Mouse (Mus musculus) embryonic facial prominence, embryonic 14.5 days (tissue): Measurements from ENCODE around the gene Mrpl1. TPM values are rescaled to one million over a fixed set of nuclear protein-coding genes. Genes with fewer than 3 reads are reported as not detected.

ENCODE experiments used
- ATAC-seq: fragments of 200-750 bp; cut with Nextera tagmentation; 2 replicates; pipeline ENCODE4 v1.8.0; 2017; ENCODE audit warnings: low read depth, moderate number of reproducible peaks, moderate TSS enrichment
- DNase-seq: peaks from one replicate; pipeline ENCODE4 v3.0.0-alpha.2; 2015; ENCODE audit warnings: low spot score
- H3K27ac ChIP-seq: fragments of 300-500 bp; sonication (generic); replicated peaks from 2 replicates; pipeline ENCODE4 v1.5.1; 2014; ENCODE audit warnings: low read depth, mild to moderate bottlenecking, low read length, moderate library complexity
- H3K27me3 ChIP-seq: fragments of 300-500 bp; sonication (generic); replicated peaks from 2 replicates; pipeline ENCODE4 v1.6.1; 2014; ENCODE audit warnings: low read length; ENCODE audit not compliant: control insufficient read depth, insufficient read depth
- H3K36me3 ChIP-seq: fragments of 300-500 bp; sonication (generic); 2 replicates; pipeline ENCODE4 v1.6.1; 2014; ENCODE audit warnings: low read length, mixed read lengths; ENCODE audit not compliant: control insufficient read depth, insufficient read depth
- H3K4me1 ChIP-seq: fragments of 300-500 bp; sonication (generic); 2 replicates; pipeline ENCODE4 v1.6.1; 2014; ENCODE audit warnings: antibody characterized with exemption, low read length; ENCODE audit not compliant: control insufficient read depth, insufficient read depth
- H3K4me2 ChIP-seq: fragments of 300-500 bp; sonication (generic); 2 replicates; pipeline ENCODE4 v1.6.1; 2014; ENCODE audit warnings: low read depth, mild to moderate bottlenecking, low read length, moderate library complexity, mixed read lengths
- H3K4me3 ChIP-seq: fragments of 300-500 bp; sonication (generic); 2 replicates; pipeline ENCODE4 v1.5.1; 2014; ENCODE audit warnings: low read depth, mild to moderate bottlenecking, low read length
- H3K9ac ChIP-seq: fragments of 300-500 bp; sonication (generic); 2 replicates; pipeline ENCODE4 v1.6.1; 2014; ENCODE audit warnings: low read depth, mild to moderate bottlenecking, low read length, moderate library complexity, mixed read lengths
- H3K9me3 ChIP-seq: fragments of 300-500 bp; sonication (generic); 2 replicates; pipeline ENCODE4 v1.6.1; 2016; ENCODE audit warnings: low read length; ENCODE audit not compliant: control insufficient read depth
- WGBS: fragments of 180-500 bp; shearing (Covaris S2); extraction: QIAGEN DNeasy Blood & Tissue Kit; methylation state at CpG from one replicate; pipeline ENCODE4 v1.1.7; 2014; 5-methylcytosine and 5-hydroxymethylcytosine counted together
- polyA plus RNA-seq: library from polyadenylated mRNA; unstranded; fragments of >200 nt; fragmentation: Nextera tagmentation; extraction: Ambion mirVana; gene quantifications from 2 replicates; pipeline ENCODE4 v1.2.1, GENCODE M21; 2014

The Mrpl1 gene
- 18.6 and 19.0 TPM in 2 replicates for polyA plus RNA-seq

DNA sequence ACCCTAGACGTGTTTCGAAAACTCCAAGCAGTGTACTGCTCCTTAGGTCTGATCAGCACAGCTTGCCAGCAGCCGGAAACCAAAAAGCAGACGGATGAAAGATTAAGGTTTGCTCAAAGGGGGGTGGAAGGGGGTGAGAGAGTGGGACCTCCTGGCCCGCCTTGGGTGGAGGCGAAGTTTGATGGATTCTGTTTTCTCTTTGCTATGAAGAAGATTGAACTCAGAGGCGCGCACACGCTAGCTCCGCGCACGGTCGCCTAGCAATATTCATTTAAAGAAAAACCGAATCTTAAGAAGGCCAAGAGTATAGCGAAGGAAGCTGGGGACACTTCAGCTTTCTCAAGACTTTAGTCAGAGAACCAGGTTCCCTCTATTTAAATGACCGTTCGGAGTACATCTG lies at the start of gene Mrpl1:
Mrpl1 (plus strand) TSS at position 35 of the 400 bp plus-strand sequence.
- no peaks in the 10 kb centered on the region for H3K9me3 ChIP-seq
- H3K4me1 ChIP-seq = peaks cover 18% of the 10 kb centered on the region
- H3K4me3 ChIP-seq = peak within 1 kb of the TSS; percentile 65
- peaks cover 8% of the 10 kb centered on the region for H3K36me3 ChIP-seq
- H3K4me2 ChIP-seq = peak within 1 kb of the TSS; percentile 73
- H3K27me3 ChIP-seq = no peaks in the 10 kb centered on the region
- DNase-seq (peak; percentile 49), ATAC-seq (peak; percentile 48)
- H3K9ac ChIP-seq = peak within 1 kb of the TSS; percentile 73
- peak within 1 kb of the TSS; percentile 83 for H3K27ac ChIP-seq
- WGBS = 1% methylated on average over 17 of the region's 17 CpGs

- 0% methylated on average over 24 of the region's 50 CpGs for WGBS
- H3K27me3 ChIP-seq = no peaks in the 10 kb centered on the region
- H3K4me2 ChIP-seq = peak overlapping the region; percentile 77
- H3K9ac ChIP-seq = peak overlapping the region; percentile 98
- DNase-seq = peak; percentile 54
- peak overlapping the region; percentile 94 for H3K4me3 ChIP-seq
- ATAC-seq = no peak
- H3K36me3 ChIP-seq = no peaks in the 10 kb centered on the region
- no peaks in the 10 kb centered on the region for H3K9me3 ChIP-seq
- H3K4me1 ChIP-seq = peaks cover 9% of the 10 kb centered on the region; the same call in 1 of the 2 replicates
- peak overlapping the region; percentile 98 for H3K27ac ChIP-seq
These were observed 48.6 kb upstream of the Mrpl1 start for GRCm38 (mm10) chr5:96160467-96161262.

GRCm38 (mm10) chr5:96161263-96161577 lies 48.1 kb upstream of the Mrpl1 start:
- peak overlapping the region; percentile 94 for H3K4me3 ChIP-seq
- DNase-seq (peak; percentile 33), ATAC-seq (peak; percentile 11)
- no peaks in the 10 kb centered on the region for H3K27me3 ChIP-seq
- H3K9me3 ChIP-seq = no peaks in the 10 kb centered on the region
- peaks cover 9% of the 10 kb centered on the region; the same call in 1 of the 2 replicates for H3K4me1 ChIP-seq
- peak overlapping the region; percentile 98 for H3K9ac ChIP-seq
- H3K4me2 ChIP-seq = peak overlapping the region; percentile 77
- WGBS = 0% methylated on average over 16 of the region's 45 CpGs
- H3K36me3 ChIP-seq = no peaks in the 10 kb centered on the region
- H3K27ac ChIP-seq = peak overlapping the region; percentile 98

DNA sequence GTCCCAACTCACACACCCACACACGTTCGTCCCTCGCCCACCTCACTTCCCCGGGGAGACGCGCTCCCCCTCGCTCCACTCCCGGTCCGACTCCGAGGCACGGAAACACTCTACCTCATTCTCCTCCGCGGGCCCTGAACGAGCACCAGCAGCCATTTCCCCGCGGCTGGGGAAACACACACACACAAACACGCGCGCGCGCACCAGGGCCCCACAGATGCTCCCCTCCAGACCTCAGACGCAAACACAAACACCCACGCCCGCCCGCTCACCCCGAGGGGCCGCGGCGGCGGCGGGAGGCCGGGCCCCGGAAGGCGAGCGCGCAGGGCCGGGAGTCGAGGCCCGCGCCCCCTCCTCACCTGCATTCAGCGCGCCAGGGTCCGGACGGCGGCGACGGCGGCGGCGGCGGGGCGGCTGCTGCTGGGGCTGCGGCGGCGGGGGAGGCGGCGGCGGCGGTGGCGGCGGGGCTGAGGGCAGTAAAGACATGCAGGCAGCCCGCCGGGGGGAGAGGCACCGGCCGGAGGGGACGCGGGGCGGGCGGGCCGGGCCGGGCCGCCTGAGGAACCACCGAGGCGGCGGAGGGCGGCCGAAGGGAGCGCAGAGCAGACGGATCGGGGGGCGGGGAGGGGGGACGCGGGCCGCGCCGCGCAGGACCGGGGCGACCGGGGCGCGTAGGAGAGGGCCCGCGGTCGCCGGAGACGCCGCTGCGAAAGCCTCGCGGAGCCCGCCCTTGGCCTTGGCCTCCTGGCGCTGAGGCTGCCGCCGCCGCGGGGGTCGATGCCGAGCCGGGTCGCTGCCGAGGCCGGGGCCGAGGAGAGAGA lies 47.5 kb upstream of the Mrpl1 start:
- DNase-seq = peak; percentile 39
- peak overlapping the region; percentile 77 for H3K4me2 ChIP-seq
- under 1% methylated on average over 59 of the region's 114 CpGs for whole genome bisulfite sequencing

DNA sequence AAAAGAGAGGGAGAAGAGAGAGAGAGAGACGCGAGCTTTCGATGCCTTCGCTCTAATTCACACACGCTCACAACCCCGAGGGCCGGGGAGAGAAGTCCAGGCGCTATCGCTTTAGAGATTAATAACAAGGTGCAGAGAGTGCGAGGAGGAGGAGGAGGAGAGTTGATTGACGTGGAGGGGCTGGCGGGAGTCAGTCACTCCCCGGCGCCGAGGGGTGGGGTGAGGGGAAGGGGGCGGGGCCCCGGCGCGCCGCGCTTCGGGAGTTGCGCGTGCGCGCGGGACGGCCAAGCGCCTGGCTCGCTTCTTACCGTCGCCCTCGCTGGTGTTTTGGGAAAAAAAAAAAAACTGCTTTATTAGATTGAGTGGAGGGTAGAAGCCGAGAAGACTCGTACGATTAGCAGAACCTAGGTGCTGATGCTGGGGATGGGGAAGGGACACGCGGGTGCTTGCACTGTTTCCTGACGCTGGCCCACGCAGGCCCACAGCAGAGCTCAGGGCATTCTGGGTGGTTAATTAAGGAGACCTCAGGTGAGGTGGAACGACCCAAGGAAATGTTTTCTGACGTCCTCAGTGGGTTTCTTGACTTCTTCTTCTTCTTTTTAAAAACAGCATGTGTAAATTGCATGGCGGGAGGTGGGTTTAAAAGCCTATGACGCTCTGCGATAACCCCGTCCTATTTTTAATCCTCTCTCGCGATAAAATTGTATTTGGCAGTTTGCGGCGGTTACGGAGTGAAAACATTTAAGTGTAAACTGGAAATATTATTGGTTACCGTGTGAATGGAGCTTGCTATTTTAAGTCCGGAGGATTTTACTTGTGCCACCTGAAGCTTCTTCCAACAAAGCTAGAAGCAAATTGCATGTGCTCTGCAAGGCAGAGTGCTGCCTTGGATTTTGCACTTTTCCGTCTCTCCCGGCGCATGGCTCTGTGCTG lies 46.6 kb upstream of the Mrpl1 start:
- WGBS = under 1% methylated on average over 39 of the region's 56 CpGs
- Histone ChIP-seq H3K9me3 (peaks cover 3% of the 10 kb centered on the region; the same call in 1 of the 2 replicates), H3K4me1 (peaks cover 9% of the 10 kb centered on the region; the same call in 1 of the 2 replicates), H3K9ac (peak overlapping the region; percentile 98), H3K4me3 (peak overlapping the region; percentile 94), H3K4me2 (peak overlapping the region; percentile 77), H3K36me3 (no peaks in the 10 kb centered on the region), H3K27me3 (no peaks in the 10 kb centered on the region), H3K27ac (peak overlapping the region; percentile 98)
- ATAC-seq (peak; percentile 89), DNase-seq (peak; percentile 96)

More for the DNA sequence above, 47.5 kb upstream of the Mrpl1 start:
- Histone ChIP-seq H3K9ac (peak overlapping the region; percentile 98), H3K27ac (peak overlapping the region; percentile 98), H3K9me3 (peaks cover 2% of the 10 kb centered on the region; the same call in 1 of the 2 replicates), H3K36me3 (no peaks in the 10 kb centered on the region), H3K4me3 (peak overlapping the region; percentile 94), H3K4me1 (peaks cover 9% of the 10 kb centered on the region; the same call in 1 of the 2 replicates), H3K27me3 (no peaks in the 10 kb centered on the region)
- peak; percentile 38 for ATAC-seq

DNA sequence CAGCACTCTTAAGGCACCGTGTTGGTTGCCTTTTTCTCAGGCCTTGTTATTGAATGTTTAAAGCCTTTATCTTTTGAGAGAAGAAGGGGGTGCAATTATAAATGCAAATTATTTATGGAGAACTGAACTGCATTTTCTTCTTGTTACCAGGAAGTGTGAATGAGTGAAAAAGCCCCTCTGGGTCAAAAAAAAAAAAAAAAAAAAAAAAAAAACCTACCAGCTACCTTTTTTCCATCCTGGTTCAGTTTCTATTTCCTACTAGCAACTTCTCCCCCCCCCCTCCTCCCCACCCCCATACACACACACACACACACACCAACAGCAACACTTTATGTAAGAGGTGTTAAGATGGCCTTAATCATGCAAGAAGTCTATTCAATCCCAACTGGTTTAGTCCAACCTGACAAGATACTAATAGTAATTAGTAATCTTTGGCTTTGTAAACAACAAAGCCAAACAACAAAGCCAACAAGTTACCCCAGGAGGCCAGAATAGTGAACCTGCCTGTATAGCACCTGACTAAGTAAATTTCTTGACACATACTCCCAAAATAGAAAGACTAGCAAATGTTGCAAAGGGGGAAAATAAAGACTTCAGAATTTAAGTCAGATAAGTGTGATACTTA lies 45.8 kb upstream of the Mrpl1 start:
- no peak for ATAC-seq
- peak overlapping the region; percentile 98 for H3K27ac ChIP-seq
- peak overlapping the region; percentile 77 for H3K4me2 ChIP-seq
- no peaks in the 10 kb centered on the region for H3K36me3 ChIP-seq
- H3K4me3 ChIP-seq = peak overlapping the region; percentile 94
- peak overlapping the region; percentile 98 for H3K9ac ChIP-seq
- peaks cover 3% of the 10 kb centered on the region; the same call in 1 of the 2 replicates for H3K9me3 ChIP-seq
- DNase-seq = no peak
- H3K27me3 ChIP-seq = no peaks in the 10 kb centered on the region
- 3% methylated on average over 1 of the region's 1 CpGs for WGBS
- peaks cover 9% of the 10 kb centered on the region; the same call in 1 of the 2 replicates for H3K4me1 ChIP-seq

DNA sequence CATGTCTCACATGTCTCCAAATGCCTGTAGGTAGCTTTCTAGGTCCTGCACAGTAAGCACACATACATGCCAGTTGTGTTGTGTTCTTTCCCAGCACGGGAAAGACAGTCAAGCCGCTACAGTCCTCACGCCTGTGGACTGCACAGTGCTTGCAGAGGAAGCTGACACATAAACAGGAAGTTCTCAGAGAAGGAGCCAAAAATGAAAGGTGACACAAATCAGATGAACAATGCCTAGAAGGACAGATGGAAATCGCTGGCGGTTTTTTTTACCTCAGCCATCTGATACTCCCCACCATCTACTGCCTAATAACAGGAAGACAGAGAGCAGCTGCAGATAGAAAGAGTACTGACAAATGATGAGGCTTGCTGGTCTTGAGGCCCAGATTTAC lies 45.3 kb upstream of the Mrpl1 start, which contains the start of gene Cnot6l:
Cnot6l (minus strand) TSS at position 151 of the 391 bp plus-strand sequence.
- H3K27ac ChIP-seq = peak within 1 kb of the TSS; percentile 98
- no peaks in the 10 kb centered on the region for H3K27me3 ChIP-seq
- H3K9ac ChIP-seq = peak within 1 kb of the TSS; percentile 98
- peaks cover 3% of the 10 kb centered on the region; the same call in 1 of the 2 replicates for H3K9me3 ChIP-seq
- peak within 1 kb of the TSS; percentile 94 for H3K4me3 ChIP-seq
- H3K36me3 ChIP-seq = no peaks in the 10 kb centered on the region
- peak within 1 kb of the TSS; percentile 77 for H3K4me2 ChIP-seq
- WGBS = 17% methylated on average over 5 of the region's 5 CpGs
- H3K4me1 ChIP-seq = peaks cover 9% of the 10 kb centered on the region; the same call in 1 of the 2 replicates
- peak; percentile 77 for DNase-seq
- ATAC-seq = no peak
